Mouse (Mus musculus) heart, adult 2 months (tissue): ENCODE measurements around the gene Ccnd3. TPM values are rescaled to one million over a fixed set of nuclear protein-coding genes. Genes with fewer than 3 reads are reported as not detected.

ENCODE experiments used
- DNase-seq, 2 experiments: peaks; one replicate each; pipeline ENCODE4 v3.0.0; 2021
- H3K27ac ChIP-seq: fragments of 200-600 bp; 2 replicates; pipeline ENCODE4 v1.8.1; 2022
- H3K27me3 ChIP-seq: fragments of 200-500 bp; 2 replicates; pipeline ENCODE4 v1.6.1; 2012; ENCODE audit warnings: mild to moderate bottlenecking, low read length, inconsistent platforms, mixed read lengths; ENCODE audit not compliant: control insufficient read depth, insufficient read depth
- H3K36me3 ChIP-seq: fragments of 200-500 bp; 2 replicates; pipeline ENCODE4 v1.6.1; 2012; ENCODE audit warnings: low read length, inconsistent platforms; ENCODE audit not compliant: control insufficient read depth, insufficient read depth
- H3K4me1 ChIP-seq: fragments of 200-500 bp; 2 replicates; pipeline ENCODE4 v1.6.1; 2011; ENCODE audit warnings: low read length; ENCODE audit not compliant: control insufficient read depth, insufficient read depth
- H3K4me3 ChIP-seq: fragments of 200-600 bp; 2 replicates; pipeline ENCODE4 v1.8.1; 2022
- H3K79me2 ChIP-seq: fragments of 200-500 bp; replicated peaks from 2 replicates; pipeline ENCODE4 v1.6.1; 2012; ENCODE audit warnings: mild to moderate bottlenecking, inconsistent platforms, low read length, moderate library complexity, mixed read lengths; ENCODE audit not compliant: control insufficient read depth, insufficient read depth
- H3K9ac ChIP-seq: fragments of 200-500 bp; 2 replicates; pipeline ENCODE4 v1.6.1; 2012; ENCODE audit warnings: low read depth, mild to moderate bottlenecking, control low read depth, inconsistent platforms, low read length, mixed read lengths
- CTCF ChIP-seq: fragments of 200-600 bp; IDR thresholded peaks from 2 replicates; pipeline ENCODE4 v1.8.1; 2022; ENCODE audit warnings: antibody characterized with exemption, mild to moderate bottlenecking, moderate library complexity
- EP300 ChIP-seq: fragments of 200-500 bp; IDR thresholded peaks from 2 replicates; pipeline ENCODE4 v1.6.1; 2011; ENCODE audit warnings: low read depth, low read length, control low read depth; ENCODE audit not compliant: insufficient read depth
- POLR2A ChIP-seq: fragments of 200-500 bp; IDR thresholded peaks from 2 replicates; pipeline ENCODE4 v1.6.1; 2011; ENCODE audit warnings: mild to moderate bottlenecking, low read depth, low read length, control low read depth; ENCODE audit not compliant: insufficient read depth
- WGBS: fragments of 180-500 bp; shearing (Covaris S2); methylation state at CpG from one replicate; pipeline ENCODE4 v1.1.7; 2018; 5-methylcytosine and 5-hydroxymethylcytosine counted together
- intact Hi-C: fragments of 180-260 bp; cut with DNase I; formaldehyde crosslinking; loops from one replicate; pipeline ENCODE4 v1.15.1; 2025
- polyA plus RNA-seq: library from polyadenylated mRNA; depleted of rRNA; stranded (reverse); fragments of >200 nt; gene quantifications from 2 replicates; pipeline ENCODE4 v1.2.3, GENCODE M21; 2012
- total RNA-seq, 2 experiments: library from RNA; stranded (reverse); gene quantifications; 2 replicates each; pipeline ENCODE4 v1.2.3; 2021

The Ccnd3 gene
- total and polyA plus RNA-seq, 3 experiments = 75.1 to 83.7 (median 75.9) TPM

DNA sequence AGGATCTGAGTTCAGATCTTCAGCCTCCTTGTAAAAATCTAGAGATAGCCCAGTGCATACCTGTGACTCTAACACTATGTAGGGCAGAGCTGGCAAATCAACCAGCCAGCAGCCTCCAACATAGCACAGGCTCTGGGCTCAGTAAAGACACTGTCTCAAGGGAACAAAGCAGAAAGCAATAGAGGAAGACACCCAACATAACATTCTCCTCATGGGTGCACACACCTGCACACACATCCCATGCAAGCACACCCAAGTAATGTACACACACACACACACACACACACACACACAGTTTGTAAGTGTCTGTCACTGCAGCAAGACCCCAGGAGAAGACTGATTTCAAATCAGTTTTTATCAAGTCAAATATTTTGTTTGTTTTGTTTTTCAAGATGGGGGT is 48.1 kb downstream of the Ccnd3 start:
- Histone ChIP-seq H3K27ac (no peak overlapping the region), H3K79me2 (no peaks in the 10 kb centered on the region)
- intact Hi-C loops = no loop called here

GRCm38 (mm10) chr17:47554621-47555020 is 49.8 kb downstream of the Ccnd3 start:
- no peaks in the 10 kb centered on the region for H3K27me3 ChIP-seq
- no peak overlapping the region for H3K9ac ChIP-seq
- WGBS = 79% methylated on average over 10 of the region's 10 CpGs
- H3K4me1 ChIP-seq = peaks cover 1% of the 10 kb centered on the region; the same call in 1 of the 2 replicates
- H3K27ac ChIP-seq = no peak overlapping the region
- no peaks in the 10 kb centered on the region for H3K79me2 ChIP-seq
- intact Hi-C loops = no loop called here
- H3K4me3 ChIP-seq = no peak overlapping the region
- DNase-seq = no peak
- H3K36me3 ChIP-seq = no peaks in the 10 kb centered on the region
- no peak for TF ChIP-seq POLR2A
- TF ChIP-seq CTCF = no peak

More for the DNA sequence above, 48.1 kb downstream of the Ccnd3 start:
- TF ChIP-seq EP300 (no peak), CTCF (no peak), POLR2A (no peak)
- H3K4me1 ChIP-seq = no peaks in the 10 kb centered on the region
- no peak overlapping the region for H3K9ac ChIP-seq
- H3K4me3 ChIP-seq = no peak overlapping the region
- no peaks in the 10 kb centered on the region for H3K27me3 ChIP-seq
- DNase-seq = no peak
- H3K36me3 ChIP-seq = no peaks in the 10 kb centered on the region

DNA sequence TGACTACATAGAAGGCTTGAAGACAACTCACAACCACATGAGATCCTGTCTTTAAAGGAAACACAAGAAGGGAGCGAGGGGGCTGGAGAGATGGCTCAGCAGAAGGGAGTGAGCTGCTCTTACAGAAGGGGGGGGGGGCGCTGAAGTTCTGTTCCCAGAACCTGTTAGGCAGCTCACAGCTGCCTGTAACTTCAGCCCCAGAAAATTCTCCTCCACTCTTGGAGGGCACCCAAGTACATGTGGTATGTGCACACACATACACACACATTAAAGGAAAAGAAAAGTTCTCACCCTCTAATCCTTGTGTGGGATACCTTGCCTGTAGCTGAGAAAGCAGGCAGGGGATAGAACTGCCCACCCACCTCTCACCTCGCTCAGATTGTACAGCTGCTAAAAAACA is 52.3 kb downstream of the Ccnd3 start:
- no peak overlapping the region for H3K9ac ChIP-seq

DNA sequence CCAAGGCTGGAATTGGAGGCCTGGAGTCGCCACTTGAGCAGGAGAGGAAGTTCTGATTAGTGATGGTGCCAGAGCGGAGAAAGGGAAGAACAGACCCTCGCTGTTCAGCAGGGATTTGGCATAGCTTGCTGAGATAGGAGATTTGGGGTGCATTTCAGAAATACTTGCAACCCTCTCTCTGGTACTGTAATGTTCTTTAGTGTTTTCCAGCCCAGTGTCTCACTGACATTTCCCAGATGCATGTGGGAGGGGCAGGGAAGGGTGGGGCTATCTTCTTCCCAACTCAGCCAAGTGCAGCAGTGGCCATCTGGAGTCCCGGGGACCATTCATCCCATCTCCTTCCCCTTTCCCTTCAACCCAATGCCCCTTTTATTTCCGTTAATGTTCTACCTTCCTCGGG is 54.9 kb downstream of the Ccnd3 start:
- Histone ChIP-seq H3K4me1 (peaks cover 2% of the 10 kb centered on the region; the same call in 1 of the 2 replicates), H3K79me2 (no peaks in the 10 kb centered on the region), H3K36me3 (no peaks in the 10 kb centered on the region), H3K9ac (no peak overlapping the region), H3K27me3 (no peaks in the 10 kb centered on the region), H3K4me3 (no peak overlapping the region), H3K27ac (no peak overlapping the region)
- intact Hi-C loops = loop anchor here (5.0 kb wide), 1 partner anchor 32 kb away; no protein-coding TSS in a partner anchor
- TF ChIP-seq EP300 (0 out of 2 replicates have a peak, but pooled peaks have one; percentile 16), POLR2A (no peak)
- peak in 1 of 2 experiments; percentile 25 for DNase-seq
- WGBS = 37% methylated on average over 6 of the region's 6 CpGs

More for the DNA sequence above, 52.3 kb downstream of the Ccnd3 start:
- intact Hi-C loops = no loop called here
- no peak for TF ChIP-seq POLR2A
- TF ChIP-seq EP300 = no peak
- no peak for TF ChIP-seq CTCF
- no peaks in the 10 kb centered on the region for H3K79me2 ChIP-seq
- WGBS = 74% methylated on average over 3 of the region's 3 CpGs
- H3K4me1 ChIP-seq = peaks cover 2% of the 10 kb centered on the region; the same call in 1 of the 2 replicates
- no peaks in the 10 kb centered on the region for H3K27me3 ChIP-seq
- H3K4me3 ChIP-seq = no peak overlapping the region
- no peak overlapping the region for H3K27ac ChIP-seq
- no peak for DNase-seq
- H3K36me3 ChIP-seq = no peaks in the 10 kb centered on the region

GRCm38 (mm10) chr17:47562875-47563274 is 58.0 kb downstream of the Ccnd3 start:
- peaks cover 9% of the 10 kb centered on the region for H3K4me1 ChIP-seq
- TF ChIP-seq CTCF (no peak), EP300 (no peak), POLR2A (no peak)
- intact Hi-C loops = loop anchor here (5.0 kb wide), 1 partner anchor 36 kb away; no protein-coding TSS in a partner anchor
- no peak overlapping the region for H3K9ac ChIP-seq
- H3K4me3 ChIP-seq = no peak overlapping the region
- no peaks in the 10 kb centered on the region for H3K79me2 ChIP-seq
- H3K36me3 ChIP-seq = no peaks in the 10 kb centered on the region
- no peak for DNase-seq
- 76% methylated on average over 6 of the region's 6 CpGs for WGBS
- H3K27me3 ChIP-seq = no peaks in the 10 kb centered on the region
- no peak overlapping the region for H3K27ac ChIP-seq

DNA sequence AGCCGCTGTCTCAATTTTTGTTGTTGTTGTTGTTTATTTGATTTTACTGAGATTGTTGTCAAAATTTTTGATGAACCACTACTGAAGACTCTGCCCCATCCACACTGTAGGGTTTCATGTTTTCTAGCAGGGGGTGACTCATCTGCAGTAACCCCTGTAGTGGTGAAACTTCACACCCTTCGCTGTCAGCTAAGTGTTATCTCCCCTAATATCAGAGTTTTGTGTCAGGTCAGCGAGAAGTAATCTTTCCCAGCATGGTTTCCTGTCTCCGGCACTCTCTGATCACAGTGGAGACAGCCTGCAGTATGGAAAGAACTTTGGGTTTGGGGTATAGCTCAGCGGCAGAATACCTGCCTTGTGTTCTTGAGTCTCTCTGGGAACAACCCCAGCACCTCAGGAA is 59.8 kb downstream of the Ccnd3 start:
- TF ChIP-seq CTCF = no peak
- no peak for TF ChIP-seq POLR2A
- no peak for TF ChIP-seq EP300
- intact Hi-C loops = loop anchor here (5.0 kb wide), 1 partner anchor 37 kb away; no protein-coding TSS in a partner anchor
- no peak overlapping the region for H3K27ac ChIP-seq

More for the DNA sequence above, 59.8 kb downstream of the Ccnd3 start:
- Histone ChIP-seq H3K4me3 (no peak overlapping the region), H3K79me2 (no peaks in the 10 kb centered on the region), H3K9ac (no peak overlapping the region), H3K27me3 (no peaks in the 10 kb centered on the region), H3K36me3 (no peaks in the 10 kb centered on the region), H3K4me1 (peaks cover 8% of the 10 kb centered on the region)
- DNase-seq = no peak
- 60% methylated on average over 5 of the region's 5 CpGs for WGBS
